Mouse (Mus musculus) thymus, postnatal 36 days (tissue): ENCODE results near the gene Cds2.
"Not testable (repeated sequence)": the region's sequence is repeated elsewhere in the genome, so short reads cannot be mapped to it uniquely, and the experiment has no call there.

Experiments used
- DNase-seq, 2 experiments: peaks; one replicate each; pipeline ENCODE4 v3.0.0; 2022; ENCODE audit warnings: mixed read lengths in 2 of 2

The Cds2 gene

DNA sequence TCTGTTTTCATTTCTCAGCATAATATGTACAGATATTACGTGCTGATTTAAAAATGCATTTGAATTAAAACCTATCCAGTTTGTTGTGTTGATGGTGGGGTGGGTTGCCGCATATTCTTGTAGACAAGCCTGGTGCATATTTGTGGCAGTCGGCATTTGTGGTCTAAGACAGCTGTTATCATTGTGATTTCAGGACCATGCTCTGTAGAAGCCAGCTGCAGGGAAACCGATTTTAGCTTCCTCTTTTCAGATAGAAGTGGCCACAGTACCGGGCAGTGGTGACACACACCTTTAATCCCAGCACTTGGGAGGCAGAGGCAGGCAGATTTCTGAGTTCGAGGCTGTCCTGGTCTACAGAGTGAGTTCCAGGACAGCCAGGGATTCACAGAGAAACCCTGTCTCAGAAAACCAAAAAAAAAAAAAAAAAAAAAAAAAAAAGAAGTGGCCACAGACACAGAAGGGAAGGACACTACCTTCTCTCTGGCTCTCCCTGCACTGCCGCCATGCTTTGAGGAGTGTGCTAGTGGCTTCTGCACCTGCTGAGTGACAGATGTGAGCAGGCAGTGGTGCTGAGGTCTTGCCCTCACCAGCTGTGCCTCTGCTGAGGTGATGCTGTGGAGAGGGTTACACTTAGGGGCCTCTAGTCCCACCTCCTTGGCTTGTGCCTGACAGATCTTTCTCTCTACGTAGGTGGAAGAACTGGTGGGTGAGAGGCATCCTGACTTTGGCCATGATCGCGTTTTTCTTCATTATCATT, 30.9 kb downstream of the Cds2 start:
- peak; percentile 22 to 58 for DNase-seq

DNA sequence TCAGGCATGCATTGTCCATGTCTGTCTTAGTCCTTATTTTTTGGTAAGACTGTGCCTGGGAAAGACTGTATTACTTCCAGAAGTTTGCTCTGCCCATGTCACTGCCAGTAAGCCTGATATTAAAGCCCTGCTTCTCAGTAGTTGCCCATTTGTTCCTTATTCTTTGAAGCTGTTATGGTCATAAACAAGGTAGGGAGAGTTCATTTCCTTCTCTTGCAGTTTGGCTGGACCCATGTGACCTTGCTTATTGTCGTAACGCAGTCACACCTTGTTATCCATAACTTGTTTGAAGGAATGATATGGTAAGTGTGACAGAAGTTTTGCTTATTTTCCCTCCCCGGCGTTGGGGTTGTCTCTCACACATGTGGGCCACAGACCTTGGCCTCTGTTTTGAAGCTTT, 35.3 kb downstream of the Cds2 start:
- no peak for DNase-seq

DNA sequence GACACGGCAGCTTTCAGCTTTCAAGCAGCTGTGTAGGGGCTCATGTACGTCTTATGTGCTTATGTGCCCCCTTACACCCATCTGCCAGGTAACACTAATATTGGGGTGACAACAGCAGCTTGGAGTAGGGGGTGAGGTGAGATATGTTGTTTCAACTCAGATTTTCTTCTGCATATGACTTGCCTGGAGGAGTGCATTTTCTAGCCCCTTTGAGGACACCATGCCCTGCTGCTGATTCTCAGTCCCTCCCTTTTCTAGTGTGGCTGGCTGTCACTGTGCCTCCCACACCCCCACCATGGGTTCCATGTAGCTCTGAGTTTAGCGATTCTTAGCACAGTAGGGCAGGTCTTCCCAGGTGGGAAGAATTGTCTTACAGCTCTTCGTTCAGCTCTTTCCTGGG, 38.5 kb downstream of the Cds2 start:
- no peak for DNase-seq

DNA sequence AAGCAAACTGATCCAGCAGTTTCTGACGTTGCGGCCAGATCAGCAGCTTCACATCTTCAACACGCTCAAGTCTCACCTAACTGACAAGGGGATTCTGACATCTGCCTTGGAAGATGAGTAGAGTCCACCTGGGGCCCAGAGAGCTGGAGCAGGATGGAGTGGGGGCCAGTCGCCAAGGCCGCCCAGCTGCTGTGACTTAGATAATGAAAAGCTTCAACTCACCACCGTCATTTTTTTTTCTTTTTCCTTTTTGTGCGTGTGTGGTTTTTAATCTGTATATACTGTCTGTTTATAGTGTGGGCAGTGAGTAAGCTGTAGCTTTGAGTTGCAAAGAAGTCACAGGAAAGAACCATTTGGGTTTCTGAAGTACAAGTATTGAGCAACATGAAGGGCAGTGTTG, 42.2 kb downstream of the Cds2 start:
- DNase-seq = no peak

GRCm38 (mm10) chr2:132305988-132306387, 43.0 kb downstream of the Cds2 start:
- peak; percentile 21 to 28 for DNase-seq

DNA sequence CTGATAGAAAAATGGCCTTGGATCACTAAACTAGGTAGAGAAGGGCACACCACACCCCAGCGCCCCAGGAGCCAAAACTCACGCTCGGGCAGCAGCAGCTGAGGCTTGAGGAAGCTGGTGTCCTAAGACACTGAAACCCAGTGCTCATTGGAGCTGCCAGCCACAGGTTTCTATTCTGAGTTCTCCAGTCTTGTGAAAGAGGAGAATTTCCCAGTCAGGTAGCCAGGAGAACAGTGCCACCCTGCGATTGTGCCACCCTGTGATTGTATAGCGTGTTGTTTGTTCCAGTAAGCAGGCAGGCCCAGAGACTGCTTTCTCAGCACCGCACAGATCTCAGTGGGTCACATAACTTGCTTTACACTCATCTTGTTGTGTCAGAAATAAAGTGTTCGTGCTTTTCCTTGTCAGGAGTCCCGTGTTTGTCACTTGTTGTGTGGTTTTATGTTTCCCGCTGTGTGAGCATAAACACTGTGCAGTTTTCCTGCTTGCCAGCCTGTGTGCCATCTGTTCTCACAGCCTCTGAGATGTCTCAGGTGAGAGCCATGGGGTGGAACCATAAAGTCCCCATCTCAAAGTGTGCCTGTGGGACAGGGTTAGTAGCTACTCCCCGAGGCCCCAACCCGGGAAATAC, 44.4 kb downstream of the Cds2 start:
- no peak for DNase-seq

DNA sequence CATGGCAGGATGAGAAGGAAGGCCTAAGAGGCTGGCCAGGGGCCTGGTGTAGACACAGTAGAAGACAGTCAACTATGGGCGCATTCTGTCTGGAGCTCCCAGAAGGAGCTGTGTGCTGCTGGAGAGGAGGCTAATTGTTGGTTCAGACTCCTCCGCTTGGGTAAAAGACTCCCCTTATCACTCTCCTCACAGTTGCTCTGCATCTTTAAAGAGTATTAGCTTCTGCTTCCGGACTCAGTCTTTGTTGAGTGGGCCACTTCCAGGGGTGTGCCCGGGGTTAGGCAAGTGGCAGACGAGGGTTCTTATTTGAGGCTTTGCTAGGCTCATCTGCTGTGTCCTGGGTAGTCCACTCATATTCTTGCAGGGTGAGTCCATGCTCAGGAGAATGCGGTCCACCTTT, 45.9 kb downstream of the Cds2 start:
- DNase-seq = no peak

- no peak for DNase-seq
Measured at GRCm38 (mm10) chr2:132309398-132309930, 46.5 kb downstream of the Cds2 start.

DNA sequence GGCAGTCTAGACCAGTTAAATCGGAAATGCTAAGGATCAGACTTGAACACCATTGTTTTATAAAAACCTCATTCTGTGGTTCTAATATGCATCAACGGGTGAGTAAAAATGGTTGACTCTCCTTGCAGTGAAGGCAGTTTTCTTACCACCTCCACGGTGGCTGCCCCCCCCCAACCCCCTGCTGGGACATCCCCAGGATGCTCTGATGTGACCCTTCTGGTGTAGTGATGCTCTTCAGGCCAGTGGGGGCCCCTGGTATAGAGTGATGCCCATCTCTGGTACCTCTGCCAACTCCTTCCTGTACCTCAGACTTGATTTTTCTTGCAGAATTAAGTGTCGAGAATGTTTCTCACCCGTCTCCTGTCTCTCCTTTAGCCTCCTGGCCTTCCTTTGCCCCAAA, 49.7 kb downstream of the Cds2 start:
- DNase-seq = no peak

DNA sequence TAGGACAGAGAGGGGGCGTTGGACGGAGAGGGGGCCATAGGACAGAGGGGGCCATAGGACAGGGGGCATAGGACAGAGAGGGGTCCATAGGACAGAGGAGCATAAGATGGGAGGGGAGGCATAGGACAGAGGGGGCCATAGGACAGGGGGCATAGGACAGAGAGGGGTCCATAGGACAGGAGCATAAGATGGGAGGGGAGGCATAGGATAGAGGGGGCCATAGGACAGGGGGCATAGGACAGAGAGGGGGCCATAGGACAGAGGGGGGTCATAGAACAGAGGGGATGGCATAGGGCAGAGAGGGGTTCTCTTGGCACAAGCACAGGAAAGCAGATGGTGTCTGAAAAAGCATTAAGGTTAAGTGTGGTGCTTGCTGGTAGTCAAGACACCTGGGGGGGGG, 50.6 kb downstream of the Cds2 start:
- DNase-seq = no peak

- not testable (repeated sequence) for DNase-seq
Measured at GRCm38 (mm10) chr2:132314057-132314456, 51.1 kb downstream of the Cds2 start.

GRCm38 (mm10) chr2:132316041-132316808, 53.3 kb downstream of the Cds2 start:
- peak; percentile 44 to 56 for DNase-seq

DNA sequence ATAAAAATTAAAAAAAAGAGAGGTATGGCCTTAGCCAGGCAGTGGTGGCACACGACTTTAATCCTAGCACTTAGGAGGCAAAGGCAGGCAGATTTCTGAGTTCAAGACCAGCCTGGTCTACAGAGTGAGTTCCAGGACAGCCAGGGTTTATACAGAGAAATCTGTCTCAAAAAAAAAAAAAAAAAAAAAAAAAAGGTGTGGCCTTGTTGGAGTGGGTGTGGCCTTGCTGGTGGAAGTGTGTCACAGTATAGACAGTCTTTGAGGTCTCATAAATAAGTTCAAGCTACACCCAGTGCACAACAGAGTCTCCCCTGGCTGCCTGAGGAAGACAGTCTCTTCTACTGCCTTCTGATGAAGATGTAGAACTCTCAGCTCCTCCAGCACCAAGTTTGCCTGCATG, 54.2 kb downstream of the Cds2 start:
- no peak for DNase-seq

- no peak for DNase-seq
Measured at GRCm38 (mm10) chr2:132320516-132320915, 57.6 kb downstream of the Cds2 start.

DNA sequence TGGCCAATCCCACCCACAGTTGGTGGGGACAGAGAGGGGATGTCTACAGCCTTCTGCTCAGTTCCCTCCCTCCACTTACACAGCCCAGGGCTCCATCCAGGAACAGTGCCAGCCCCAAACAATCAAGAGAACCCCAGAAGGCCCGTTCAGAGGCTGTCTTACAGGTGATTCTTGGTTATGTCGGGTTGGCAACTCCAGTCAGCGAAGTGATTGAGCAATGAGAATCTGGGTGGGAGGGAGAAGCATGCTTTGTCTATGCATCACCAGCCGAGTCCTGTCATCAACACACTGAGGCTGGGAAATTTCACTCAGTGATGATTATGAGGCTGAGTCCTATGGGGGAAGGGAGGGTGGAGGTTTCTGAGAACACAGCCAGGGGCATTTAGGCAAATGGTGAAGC, 60.6 kb downstream of the Cds2 start:
- DNase-seq = no peak

GRCm38 (mm10) chr2:132337202-132337601, 74.3 kb downstream of the Cds2 start:
- DNase-seq = no peak

DNA sequence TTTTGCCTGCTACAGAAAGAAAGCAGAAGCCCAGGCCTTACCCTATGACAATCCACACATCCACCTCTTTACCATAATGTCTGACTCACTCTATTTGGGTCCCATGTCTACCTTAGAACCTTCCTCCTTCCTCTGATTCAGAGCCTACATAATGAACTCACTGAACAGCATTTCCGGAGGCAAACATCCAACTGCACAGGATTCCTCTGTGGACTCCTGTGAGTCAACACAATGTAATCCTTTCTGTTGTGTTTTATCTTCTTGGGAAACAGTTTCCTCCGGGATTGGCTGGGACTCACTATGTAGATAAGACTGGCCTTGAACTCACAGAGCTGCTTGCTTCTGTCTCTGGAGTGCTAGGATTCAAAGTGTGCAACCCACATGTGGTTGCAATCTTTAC, 77.4 kb downstream of the Cds2 start:
- DNase-seq = no peak

DNA sequence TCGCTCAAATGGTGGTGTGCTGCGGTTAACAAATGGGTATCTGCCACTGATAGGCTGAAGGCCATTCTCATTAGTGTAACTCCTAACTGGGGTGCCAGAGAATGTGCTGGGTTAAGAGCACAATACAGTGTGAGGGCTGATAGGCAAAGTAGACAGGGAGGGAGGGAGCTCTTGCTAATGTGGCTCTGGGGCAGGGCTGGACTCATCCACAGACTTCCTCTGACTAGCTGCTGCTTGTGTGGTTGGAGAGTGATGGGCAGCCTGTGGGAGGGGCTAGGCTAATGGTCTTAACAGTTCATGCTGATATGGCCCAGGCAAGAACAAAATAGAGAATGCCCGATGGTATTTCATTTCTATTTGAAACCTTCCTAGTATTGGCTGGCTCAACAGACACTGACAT, 78.3 kb downstream of the Cds2 start:
- no peak for DNase-seq

DNA sequence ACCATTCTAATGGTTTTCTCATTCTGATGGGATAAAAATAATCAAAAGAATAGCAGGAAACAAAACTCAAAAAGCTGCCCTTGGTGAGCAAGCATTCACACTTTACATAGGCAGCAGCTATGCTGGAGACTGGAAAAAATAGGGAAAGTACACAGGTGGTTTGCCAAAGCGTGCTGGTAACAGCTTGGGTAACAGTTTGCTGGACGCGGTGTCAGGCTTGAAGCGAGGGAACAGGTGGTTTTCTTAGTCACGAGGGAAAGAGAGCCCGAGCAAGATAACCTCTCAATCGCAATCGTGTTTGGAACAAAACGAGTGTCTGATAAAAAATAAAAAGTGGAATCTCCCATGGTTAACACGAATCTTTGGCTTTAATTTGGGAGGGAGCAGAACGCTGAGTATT, 80.9 kb downstream of the Cds2 start:
- no peak for DNase-seq
